8 mouse cellular contexts compared by ENCODE assay signal in the genomic region with DNA sequence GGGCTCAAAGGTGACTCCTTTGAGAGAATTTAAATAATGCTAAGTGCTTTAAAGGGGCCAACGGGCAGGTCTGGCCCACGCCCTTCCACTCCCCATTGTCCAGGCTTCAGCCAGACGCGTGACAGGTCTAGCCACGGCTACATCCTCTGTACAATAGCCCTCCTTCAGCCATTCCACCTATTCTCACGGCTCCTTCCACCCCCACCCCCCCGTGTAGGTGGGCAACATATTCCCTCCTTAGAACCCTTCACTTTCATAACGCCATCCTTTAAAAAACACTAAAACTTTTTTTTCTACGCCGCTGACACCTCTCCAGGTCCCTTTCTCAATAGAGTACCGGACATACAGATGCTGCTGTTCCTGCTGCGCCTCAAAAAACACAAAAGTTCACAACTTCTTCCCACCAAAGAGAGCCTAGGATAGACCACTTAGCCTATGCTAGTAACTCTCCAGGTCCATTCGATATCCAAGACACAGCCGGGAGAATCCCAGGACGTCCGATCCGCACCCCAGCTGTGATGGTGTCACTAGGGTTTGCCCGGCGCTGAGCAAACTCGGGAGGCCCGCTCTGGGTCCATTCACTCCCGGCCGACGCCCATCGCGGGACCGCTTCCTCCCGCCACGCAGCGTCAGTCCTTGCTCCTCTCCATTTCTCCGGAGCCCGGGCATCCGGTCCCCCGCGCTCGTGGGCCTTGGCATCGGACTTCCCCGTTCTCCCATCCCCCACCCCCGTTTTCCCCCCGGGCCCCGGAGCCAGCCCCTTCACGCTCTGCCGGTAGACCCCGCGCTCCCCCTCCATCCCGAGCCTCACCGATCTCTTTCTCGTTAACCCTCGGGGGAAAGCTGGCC. TPM values are rescaled to one million over a fixed set of nuclear protein-coding genes. Genes with fewer than 3 reads are reported as not detected.
DNase-seq lines count a peak whose midpoint lies in the region; ATAC-seq and TF ChIP-seq lines count a peak whose summit lies in the region.

No protein-coding gene starts in this region.

- H3K9me3 ChIP-seq in intestine, postnatal 0 days (ENCODE audit: control insufficient read depth): no peaks in the 10 kb centered on the region
- no peaks in the 10 kb centered on the region for H3K9me3 ChIP-seq in limb, embryonic 15.5 days
- no peaks in the 10 kb centered on the region for H3K9me3 ChIP-seq in midbrain, embryonic 14.5 days (ENCODE audit: control insufficient read depth, low read length)
- H3K9me3 ChIP-seq in stomach, embryonic 16.5 days (replicated peaks; ENCODE audit: control insufficient read depth, low read length): no peaks in the 10 kb centered on the region

- H3K36me3 ChIP-seq in intestine, postnatal 0 days (ENCODE audit: control insufficient read depth, insufficient read depth): peaks cover 15% of the 10 kb centered on the region
- H3K36me3 ChIP-seq in limb, embryonic 15.5 days: peaks cover 23% of the 10 kb centered on the region
- peaks cover 21% of the 10 kb centered on the region for H3K36me3 ChIP-seq in midbrain, embryonic 14.5 days (ENCODE audit: control insufficient read depth, insufficient read depth, low read length)
- peaks cover 9% of the 10 kb centered on the region; the same call in 1 of the 2 replicates for H3K36me3 ChIP-seq in stomach, embryonic 16.5 days (ENCODE audit: control insufficient read depth, insufficient read depth, low read length)

- no peaks in the 10 kb centered on the region; the same call in 1 of the 2 replicates for H3K4me1 ChIP-seq in intestine, postnatal 0 days (replicated peaks; ENCODE audit: control insufficient read depth, insufficient read depth, low read length)
- H3K4me1 ChIP-seq in limb, embryonic 15.5 days: peaks cover 17% of the 10 kb centered on the region
- H3K4me1 ChIP-seq in midbrain, embryonic 14.5 days (ENCODE audit: control insufficient read depth, insufficient read depth, low read length): peaks cover 25% of the 10 kb centered on the region
- H3K4me1 ChIP-seq in stomach, embryonic 16.5 days (ENCODE audit: control insufficient read depth, insufficient read depth, low read length): peaks cover 7% of the 10 kb centered on the region

- H3K4me2 ChIP-seq in intestine, postnatal 0 days (replicated peaks; ENCODE audit: low read depth): peak overlapping the region; percentile 83
- peak overlapping the region; percentile 79 for H3K4me2 ChIP-seq in limb, embryonic 15.5 days
- H3K4me2 ChIP-seq in midbrain, embryonic 14.5 days (ENCODE audit: low read length): peak overlapping the region; percentile 79
- H3K4me2 ChIP-seq in stomach, embryonic 16.5 days (ENCODE audit: low read depth, low read length): peak overlapping the region; percentile 93

- no peaks in the 10 kb centered on the region for H3K27me3 ChIP-seq in intestine, postnatal 0 days (replicated peaks; ENCODE audit: control insufficient read depth, insufficient read depth, low read length)
- no peaks in the 10 kb centered on the region for H3K27me3 ChIP-seq in limb, embryonic 15.5 days
- no peaks in the 10 kb centered on the region for H3K27me3 ChIP-seq in midbrain, embryonic 14.5 days (ENCODE audit: control insufficient read depth, insufficient read depth, low read length)
- no peaks in the 10 kb centered on the region for H3K27me3 ChIP-seq in stomach, embryonic 16.5 days (ENCODE audit: control insufficient read depth, insufficient read depth, low read length)

- TF ChIP-seq CTCF in intestine, postnatal 0 days (IDR thresholded peaks at IDR 0.05; ENCODE audit: low read depth): no peak

- H3K4me3 ChIP-seq in intestine, postnatal 0 days (ENCODE audit: low read depth, low read length): peak overlapping the region; percentile 100
- peak overlapping the region; percentile 78 for H3K4me3 ChIP-seq in limb, embryonic 15.5 days
- peak overlapping the region; percentile 97 for H3K4me3 ChIP-seq in midbrain, embryonic 14.5 days (replicated peaks; ENCODE audit: low read depth, low read length)
- peak overlapping the region; percentile 95 for H3K4me3 ChIP-seq in stomach, embryonic 16.5 days (replicated peaks; ENCODE audit: low read length)

- peak overlapping the region; percentile 82 for H3K9ac ChIP-seq in intestine, postnatal 0 days (ENCODE audit: low read depth, low read length)
- H3K9ac ChIP-seq in limb, embryonic 15.5 days: peak overlapping the region; percentile 93
- H3K9ac ChIP-seq in midbrain, embryonic 14.5 days (replicated peaks; ENCODE audit: low read length): peak overlapping the region; percentile 96
- peak overlapping the region; percentile 96 for H3K9ac ChIP-seq in stomach, embryonic 16.5 days (ENCODE audit: low read length)

- peak overlapping the region; percentile 97 for H3K27ac ChIP-seq in intestine, postnatal 0 days (ENCODE audit: low read depth, low read length)
- peak overlapping the region; percentile 94 for H3K27ac ChIP-seq in limb, embryonic 15.5 days
- H3K27ac ChIP-seq in midbrain, embryonic 14.5 days (replicated peaks; ENCODE audit: low read depth, low read length): peak overlapping the region; percentile 99
- peak overlapping the region; percentile 95 for H3K27ac ChIP-seq in stomach, embryonic 16.5 days (ENCODE audit: low read length)

- peak; percentile 28 for ATAC-seq in granulocyte monocyte progenitor cell, adult 5-6 weeks (replicated peaks; ENCODE audit: poor library complexity, severe bottlenecking)
- peak; percentile 58 for ATAC-seq in intestine, postnatal 0 days
- ATAC-seq in limb, embryonic 15.5 days (ENCODE audit: insufficient number of reproducible peaks, low FRiP score, low TSS enrichment, low read depth): peak; percentile 31
- peak; percentile 31 for ATAC-seq in midbrain, embryonic 14.5 days (ENCODE audit: low FRiP score, low TSS enrichment)
- ATAC-seq in stomach, embryonic 16.5 days (ENCODE audit: insufficient read depth, low FRiP score): peak; percentile 37; the same call in 1 of the 2 replicates

- under 1% methylated on average over 49 of the region's 49 CpGs for WGBS in intestine, postnatal 0 days
- under 1% methylated on average over 49 of the region's 49 CpGs for WGBS in limb, embryonic 15.5 days
- WGBS in midbrain, embryonic 14.5 days: 1% methylated on average over 49 of the region's 49 CpGs
- 1% methylated on average over 49 of the region's 49 CpGs for WGBS in stomach, embryonic 16.5 days

- peak; percentile 29 for DNase-seq in right cerebral cortex, adult 18-20 months
- no peak for DNase-seq in right cerebral cortex, postnatal 36 days (ENCODE audit: low spot score in 2 of 2)
- peak; percentile 65 for DNase-seq in embryo, embryonic 10.5 days (ENCODE audit: low spot score)
- peak; percentile 70 for DNase-seq in midbrain, embryonic 14.5 days

RNA-seq across cellular contexts. Expression of gene Wsb1, which starts 0.7 kb away (rescaled TPM):
- 123 and 152 TPM in 2 replicates for total RNA-seq in granulocyte monocyte progenitor cell, adult 5-6 weeks (2014; fragmentation: Nextera tagmentation)
- total RNA-seq in granulocyte monocyte progenitor cell, adult 5-6 weeks (2017): 153 and 170 TPM in 2 replicates
- 64.7 and 70.5 TPM in 2 replicates for polyA plus RNA-seq in intestine, postnatal 0 days (2015; fragmentation: Nextera tagmentation; extraction: Ambion mirVana)
- 248 and 274 TPM in 2 replicates for polyA plus RNA-seq in limb, embryonic 15.5 days (2015; fragmentation: Nextera tagmentation; extraction: Ambion mirVana)
- polyA plus RNA-seq in midbrain, embryonic 14.5 days (2014; fragmentation: Nextera tagmentation; extraction: Ambion mirVana): 610 and 743 TPM in 2 replicates
- polyA plus RNA-seq in stomach, embryonic 16.5 days (2015; fragmentation: Nextera tagmentation; extraction: Ambion mirVana): 188 and 192 TPM in 2 replicates

RNA-seq across cellular contexts. Expression of gene Gm9964, which starts 42.9 kb away (rescaled TPM):
- total RNA-seq in granulocyte monocyte progenitor cell, adult 5-6 weeks (2014; fragmentation: Nextera tagmentation): not detected in 2 replicates
- total RNA-seq in granulocyte monocyte progenitor cell, adult 5-6 weeks (2017): not detected in 2 replicates
- polyA plus RNA-seq in intestine, postnatal 0 days (2015; fragmentation: Nextera tagmentation; extraction: Ambion mirVana): not detected in 2 replicates
- not detected in 2 replicates for polyA plus RNA-seq in limb, embryonic 15.5 days (2015; fragmentation: Nextera tagmentation; extraction: Ambion mirVana)
- polyA plus RNA-seq in midbrain, embryonic 14.5 days (2014; fragmentation: Nextera tagmentation; extraction: Ambion mirVana): not detected in 2 replicates
- not detected in 2 replicates for polyA plus RNA-seq in stomach, embryonic 16.5 days (2015; fragmentation: Nextera tagmentation; extraction: Ambion mirVana)

Comparison
In these comparisons a context has a peak if more than half of its experiments do, and no peak if none do; other contexts are left out.
1. DNase-seq: peak in right cerebral cortex, adult 18-20 months (single experiment), embryo, embryonic 10.5 days (single experiment) and midbrain, embryonic 14.5 days (single experiment); none in right cerebral cortex, postnatal 36 days (0 of 2).
2. Peak in every context shown above with its lines, with median percentiles within 50 percentile points of each other: ATAC-seq, H3K27ac ChIP-seq, H3K4me2 ChIP-seq, H3K4me3 ChIP-seq and H3K9ac ChIP-seq.